21 mouse cellular contexts compared by ENCODE assay signal in the genomic region with DNA sequence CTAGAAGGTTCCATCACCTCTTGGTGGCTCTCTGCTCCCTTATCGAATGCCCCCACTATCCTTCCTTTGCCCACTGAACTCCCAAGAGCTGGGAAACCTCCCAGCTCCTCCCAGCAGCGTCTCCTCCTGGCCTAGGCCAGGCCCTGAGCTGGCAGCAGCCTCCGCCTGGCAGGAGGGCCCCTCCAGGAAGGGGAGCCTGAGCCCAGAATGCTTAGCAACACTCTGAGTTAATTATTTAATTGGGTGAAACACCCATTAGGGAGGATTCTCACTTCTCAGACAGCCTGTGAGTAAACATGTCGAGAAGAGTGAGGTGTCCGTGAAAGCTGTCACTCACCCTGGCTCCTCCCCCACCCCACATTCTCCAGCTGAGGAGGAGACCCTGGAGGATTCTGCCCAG. TPM values are rescaled to one million over a fixed set of nuclear protein-coding genes. Genes with fewer than 3 reads are reported as not detected.
DNase-seq lines count a peak whose midpoint lies in the region; ATAC-seq and TF ChIP-seq lines count a peak whose summit lies in the region.
"Had no signal": no experiment of that assay in that cellular context is flagged by ENCODE, and none has a peak within 500 bp of the region (broad histone marks: within the 10 kb centered on the region; RNA-seq: fewer than 3 reads in every experiment).

No protein-coding gene starts in this region.

- no peak overlapping the region for H3K27ac ChIP-seq in hindbrain, postnatal 0 days
- H3K27ac ChIP-seq in hindbrain, embryonic 13.5 days, result no peak overlapping the region
- no peak overlapping the region for H3K27ac ChIP-seq in intestine, postnatal 0 days (ENCODE audit: low read depth, low read length)
- H3K27ac ChIP-seq: hindbrain, embryonic 15.5 days; limb, embryonic 12.5 days; liver, embryonic 15.5 days; neural tube, embryonic 13.5 days had no signal

- no peaks in the 10 kb centered on the region for H3K27me3 ChIP-seq in hindbrain, postnatal 0 days (ENCODE audit: insufficient read depth, low read length)
- H3K27me3 ChIP-seq in hindbrain, embryonic 13.5 days, result peaks cover 3% of the 10 kb centered on the region; the same call in 1 of the 2 replicates
- H3K27me3 ChIP-seq in Patski, result no peaks in the 10 kb centered on the region
- no peaks in the 10 kb centered on the region for H3K27me3 ChIP-seq in intestine, postnatal 0 days (replicated peaks; ENCODE audit: control insufficient read depth, insufficient read depth, low read length)
- H3K27me3 ChIP-seq: hindbrain, embryonic 15.5 days had no signal

- peak; percentile 47; the same call in 1 of the 2 replicates for ATAC-seq in hindbrain, postnatal 0 days
- ATAC-seq in hindbrain, embryonic 13.5 days (ENCODE audit: low FRiP score), result no peak
- peak; percentile 35 for ATAC-seq in Patski
- ATAC-seq in intestine, postnatal 0 days, result peak; percentile 28; the same call in 1 of the 2 replicates
- ATAC-seq in erythroid progenitor cell, adult 5-6 weeks (replicated peaks; ENCODE audit: low FRiP score, poor library complexity, severe bottlenecking), result no peak

- in situ Hi-C loops in Patski (cut with MboI; ENCODE audit: low pct_unique_long_range_greater_than_20kb), result loop anchor here (5.0 to 25.0 kb wide), 2 partner anchors 137 to 362 kb away; no protein-coding TSS in a partner anchor

- WGBS in hindbrain, postnatal 0 days, result 28% methylated on average over 5 of the region's 5 CpGs
- WGBS in hindbrain, embryonic 13.5 days, result 35% methylated on average over 5 of the region's 5 CpGs
- 32% methylated on average over 5 of the region's 5 CpGs for WGBS in intestine, postnatal 0 days

- H3K36me3 ChIP-seq in hindbrain, postnatal 0 days (ENCODE audit: insufficient read depth, low read length), result no peaks in the 10 kb centered on the region
- H3K36me3 ChIP-seq in hindbrain, embryonic 13.5 days, result no peaks in the 10 kb centered on the region
- no peaks in the 10 kb centered on the region for H3K36me3 ChIP-seq in intestine, postnatal 0 days (ENCODE audit: control insufficient read depth, insufficient read depth)
- H3K36me3 ChIP-seq: hindbrain, embryonic 15.5 days; limb, embryonic 12.5 days; liver, embryonic 15.5 days; neural tube, embryonic 13.5 days had no signal

- H3K4me1 ChIP-seq in hindbrain, postnatal 0 days (ENCODE audit: insufficient read depth, low read length), result no peaks in the 10 kb centered on the region
- no peaks in the 10 kb centered on the region for H3K4me1 ChIP-seq in hindbrain, embryonic 13.5 days (replicated peaks)
- no peaks in the 10 kb centered on the region for H3K4me1 ChIP-seq in intestine, postnatal 0 days (replicated peaks; ENCODE audit: control insufficient read depth, insufficient read depth, low read length)
- H3K4me1 ChIP-seq: hindbrain, embryonic 15.5 days; liver, embryonic 15.5 days; neural tube, embryonic 13.5 days had no signal

- POLR2A ChIA-PET in Patski (lab: Charles Lee), result interaction anchor here (0.9 kb wide), 1 partner anchor 60 kb away, joined by 6 read pairs; no protein-coding TSS in a partner anchor

- no peak overlapping the region for H3K4me3 ChIP-seq in hindbrain, postnatal 0 days (ENCODE audit: low read length)
- no peak overlapping the region for H3K4me3 ChIP-seq in hindbrain, embryonic 13.5 days
- H3K4me3 ChIP-seq in intestine, postnatal 0 days (ENCODE audit: low read depth, low read length), result no peak overlapping the region
- H3K4me3 ChIP-seq: hindbrain, embryonic 15.5 days; limb, embryonic 12.5 days; liver, embryonic 15.5 days; neural tube, embryonic 13.5 days had no signal

- DNase-seq in hindbrain, postnatal 0 days (ENCODE audit: low spot score), result no peak
- no peak for DNase-seq in Patski (ENCODE audit: low read depth, low spot score)
- DNase-seq in kidney, postnatal 10 days, result peak; percentile 48
- DNase-seq in right cerebral cortex, postnatal 14 days, result no peak
- DNase-seq in ovary, adult 18-20 months (ENCODE audit: low spot score), result no peak
- DNase-seq: cerebellum, adult 2 months; embryo, embryonic 11 days; lung, postnatal 4 days had no signal

- H3K9ac ChIP-seq in hindbrain, postnatal 0 days (replicated peaks; ENCODE audit: low read length), result no peak overlapping the region
- H3K9ac ChIP-seq in hindbrain, embryonic 13.5 days, result no peak overlapping the region
- no peak overlapping the region for H3K9ac ChIP-seq in intestine, postnatal 0 days (ENCODE audit: low read depth, low read length)
- H3K9ac ChIP-seq: hindbrain, embryonic 15.5 days; limb, embryonic 12.5 days; liver, embryonic 15.5 days; neural tube, embryonic 13.5 days had no signal

- no peak for TF ChIP-seq CTCF in hindbrain, postnatal 0 days (IDR thresholded peaks at IDR 0.05; ENCODE audit: low read depth)
- no peak for TF ChIP-seq CTCF in Patski (IDR thresholded peaks at IDR 0.05)
- TF ChIP-seq CTCF in intestine, postnatal 0 days (IDR thresholded peaks at IDR 0.05; ENCODE audit: low read depth), result no peak

- H3K9me3 ChIP-seq in hindbrain, postnatal 0 days (ENCODE audit: low read length), result no peaks in the 10 kb centered on the region
- H3K9me3 ChIP-seq in hindbrain, embryonic 13.5 days, result peaks cover 3% of the 10 kb centered on the region; the same call in 1 of the 2 replicates
- no peaks in the 10 kb centered on the region for H3K9me3 ChIP-seq in intestine, postnatal 0 days (ENCODE audit: control insufficient read depth)
- H3K9me3 ChIP-seq: hindbrain, embryonic 15.5 days; limb, embryonic 12.5 days; liver, embryonic 15.5 days; neural tube, embryonic 13.5 days had no signal

- H3K4me2 ChIP-seq in hindbrain, postnatal 0 days (ENCODE audit: low read depth, low read length), result no peak overlapping the region
- H3K4me2 ChIP-seq in hindbrain, embryonic 13.5 days, result no peak overlapping the region
- H3K4me2 ChIP-seq in intestine, postnatal 0 days (replicated peaks; ENCODE audit: low read depth), result no peak overlapping the region
- H3K4me2 ChIP-seq: hindbrain, embryonic 15.5 days; limb, embryonic 12.5 days; liver, embryonic 15.5 days; neural tube, embryonic 13.5 days had no signal

- CTCF ChIA-PET in Patski (lab: Charles Lee), result interaction anchor here (0.9 to 3.5 kb wide), 8 partner anchors 9 to 246 kb away, joined by 3 to 18 read pairs (median 4); no protein-coding TSS in a partner anchor

RNA-seq across cellular contexts. Expression of gene Noto, which starts 24.0 kb away (rescaled TPM):
- not detected in 2 replicates for total RNA-seq in hindbrain, postnatal 0 days (2014; rRNA removed)
- not detected in 2 replicates for polyA plus RNA-seq in hindbrain, postnatal 0 days (2015; fragmentation: Nextera tagmentation; extraction: Ambion mirVana)
- polyA plus RNA-seq in hindbrain, embryonic 13.5 days (2015; fragmentation: Nextera tagmentation; extraction: Ambion mirVana), result not detected in 2 replicates
- polyA plus RNA-seq in Patski (2021), result not detected
- polyA plus RNA-seq in intestine, postnatal 0 days (2015; fragmentation: Nextera tagmentation; extraction: Ambion mirVana), result not detected in 2 replicates
- not detected in 2 replicates for total RNA-seq in erythroid progenitor cell, adult 5-6 weeks (2015; ENCODE audit: low replicate concordance)
- not detected in 2 replicates for total RNA-seq in erythroid progenitor cell, adult 5-6 weeks (2017; ENCODE audit: low replicate concordance)
- total RNA-seq: granulocyte monocyte progenitor cell, adult 5-6 weeks; layer of hippocampus, postnatal 25 days; MEL had no signal
- polyA plus RNA-seq: cerebellum, adult 2 months; heart, postnatal 0 days; hindbrain, embryonic 15.5 days; limb, embryonic 12.5 days; liver, embryonic 15.5 days; neural tube, embryonic 13.5 days; spleen, adult 2 months; thymus, postnatal 0 days had no signal

RNA-seq across cellular contexts. Expression of gene Rab11fip5, which starts 25.3 kb away (rescaled TPM):
- total RNA-seq in hindbrain, postnatal 0 days (2014; rRNA removed), result 62.6 and 66.5 TPM in 2 replicates
- polyA plus RNA-seq in hindbrain, postnatal 0 days (2015; fragmentation: Nextera tagmentation; extraction: Ambion mirVana), result 23.4 and 26.7 TPM in 2 replicates
- 13.7 and 14.8 TPM in 2 replicates for polyA plus RNA-seq in hindbrain, embryonic 13.5 days (2015; fragmentation: Nextera tagmentation; extraction: Ambion mirVana)
- 151 TPM for polyA plus RNA-seq in Patski (2021)
- polyA plus RNA-seq in intestine, postnatal 0 days (2015; fragmentation: Nextera tagmentation; extraction: Ambion mirVana), result 30.5 and 35.8 TPM in 2 replicates
- total RNA-seq in erythroid progenitor cell, adult 5-6 weeks (2015; ENCODE audit: low replicate concordance), result 0.36 and 0.84 TPM in 2 replicates
- 3.6 TPM in 1 of 2 replicates, not detected in the other for total RNA-seq in erythroid progenitor cell, adult 5-6 weeks (2017; ENCODE audit: low replicate concordance)

RNA-seq across cellular contexts. Expression of gene Smyd5, which starts 32.1 kb away (rescaled TPM):
- 68.0 and 69.1 TPM in 2 replicates for total RNA-seq in hindbrain, postnatal 0 days (2014; rRNA removed)
- 57.2 and 59.7 TPM in 2 replicates for polyA plus RNA-seq in hindbrain, postnatal 0 days (2015; fragmentation: Nextera tagmentation; extraction: Ambion mirVana)
- 58.4 and 59.0 TPM in 2 replicates for polyA plus RNA-seq in hindbrain, embryonic 13.5 days (2015; fragmentation: Nextera tagmentation; extraction: Ambion mirVana)
- polyA plus RNA-seq in Patski (2021), result 51.8 TPM
- 10.1 and 10.9 TPM in 2 replicates for polyA plus RNA-seq in intestine, postnatal 0 days (2015; fragmentation: Nextera tagmentation; extraction: Ambion mirVana)
- total RNA-seq in erythroid progenitor cell, adult 5-6 weeks (2015; ENCODE audit: low replicate concordance), result 2.5 and 6.7 TPM in 2 replicates
- 2.4 and 6.2 TPM in 2 replicates for total RNA-seq in erythroid progenitor cell, adult 5-6 weeks (2017; ENCODE audit: low replicate concordance)

RNA-seq across cellular contexts. Expression of gene Cct7, which starts 51.6 kb away (rescaled TPM):
- total RNA-seq in hindbrain, postnatal 0 days (2014; rRNA removed), result 169 and 174 TPM in 2 replicates
- polyA plus RNA-seq in hindbrain, postnatal 0 days (2015; fragmentation: Nextera tagmentation; extraction: Ambion mirVana), result 463 and 487 TPM in 2 replicates
- polyA plus RNA-seq in hindbrain, embryonic 13.5 days (2015; fragmentation: Nextera tagmentation; extraction: Ambion mirVana), result 601 and 603 TPM in 2 replicates
- polyA plus RNA-seq in Patski (2021), result 397 TPM
- polyA plus RNA-seq in intestine, postnatal 0 days (2015; fragmentation: Nextera tagmentation; extraction: Ambion mirVana), result 152 and 159 TPM in 2 replicates
- 97.7 and 102 TPM in 2 replicates for total RNA-seq in erythroid progenitor cell, adult 5-6 weeks (2015; ENCODE audit: low replicate concordance)
- total RNA-seq in erythroid progenitor cell, adult 5-6 weeks (2017; ENCODE audit: low replicate concordance), result 82.3 and 112 TPM in 2 replicates

RNA-seq across cellular contexts. Expression of gene Pradc1, which starts 52.1 kb away (rescaled TPM):
- 21.1 and 24.7 TPM in 2 replicates for total RNA-seq in hindbrain, postnatal 0 days (2014; rRNA removed)
- polyA plus RNA-seq in hindbrain, postnatal 0 days (2015; fragmentation: Nextera tagmentation; extraction: Ambion mirVana), result 31.5 and 35.2 TPM in 2 replicates
- 20.2 and 22.7 TPM in 2 replicates for polyA plus RNA-seq in hindbrain, embryonic 13.5 days (2015; fragmentation: Nextera tagmentation; extraction: Ambion mirVana)
- 14.6 TPM for polyA plus RNA-seq in Patski (2021)
- polyA plus RNA-seq in intestine, postnatal 0 days (2015; fragmentation: Nextera tagmentation; extraction: Ambion mirVana), result 23.2 and 23.7 TPM in 2 replicates
- 17.7 and 18.9 TPM in 2 replicates for total RNA-seq in erythroid progenitor cell, adult 5-6 weeks (2015; ENCODE audit: low replicate concordance)
- 1.4 and 3.1 TPM in 2 replicates for total RNA-seq in erythroid progenitor cell, adult 5-6 weeks (2017; ENCODE audit: low replicate concordance)

Comparison
In these comparisons a context has a peak if more than half of its experiments do, and no peak if none do; other contexts are left out.
1. ATAC-seq: peak in hindbrain, postnatal 0 days (single experiment), Patski (single experiment) and intestine, postnatal 0 days (single experiment); none in hindbrain, embryonic 13.5 days (single experiment) and erythroid progenitor cell, adult 5-6 weeks (single experiment).